Mouse (Mus musculus) small intestine, adult 2 months (tissue): ENCODE results near the gene Cst9.

Source experiments
- CTCF ChIP-seq: fragments of 200-500 bp; IDR thresholded peaks from 2 replicates; pipeline ENCODE4 v1.5.1; 2012; ENCODE audit warnings: low read depth, mild to moderate bottlenecking, control low read depth, inconsistent platforms, low read length, moderate library complexity, mixed read lengths; ENCODE audit not compliant: insufficient replicate concordance, insufficient read length; ENCODE audit errors: extremely low read depth
- POLR2A ChIP-seq: fragments of 200-500 bp; IDR thresholded peaks from 2 replicates; pipeline ENCODE4 v1.6.1; 2012; ENCODE audit warnings: low read depth, mild to moderate bottlenecking, control low read depth, inconsistent platforms, low read length, moderate library complexity

GRCm38 (mm10) chr2:148860993-148861392 lies 26.0 kb downstream of the Cst9 start:
- no peak for TF ChIP-seq CTCF
- TF ChIP-seq POLR2A, result no peak
